15 mouse cellular contexts compared by ENCODE assay signal in the genomic region with DNA sequence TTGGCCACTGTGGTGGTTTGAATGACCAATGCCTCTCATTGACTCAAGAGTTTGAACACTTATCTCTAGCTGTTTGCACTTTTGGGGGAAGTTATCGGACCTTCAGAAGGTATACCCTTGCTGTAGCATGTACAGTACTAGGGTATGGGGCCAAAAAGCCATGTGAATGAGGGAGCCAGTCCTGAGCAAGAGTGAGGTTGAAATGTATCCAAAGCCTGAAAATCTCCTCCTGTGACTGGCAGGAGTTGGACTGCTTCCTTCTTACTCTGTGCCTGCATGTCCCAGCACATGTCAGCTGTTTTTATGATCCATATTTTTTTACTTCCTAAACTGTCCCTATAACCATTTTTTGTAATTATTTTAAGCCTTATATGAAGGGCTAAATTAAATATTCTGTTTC.
A peak's percentile ranks its signal among the peaks of the same experiment; 100 is the strongest.
DNase-seq lines count a peak whose midpoint lies in the region; TF ChIP-seq lines count a peak whose summit lies in the region.
"Had no signal": no experiment of that assay in that cellular context is flagged by ENCODE, and none has a peak within 500 bp of the region (broad histone marks: within the 10 kb centered on the region; RNA-seq: fewer than 3 reads in every experiment).

No protein-coding gene starts in this region.

- no peak for TF ChIP-seq POLR2A in brain, embryonic 14.5 days (IDR thresholded peaks at IDR 0.05; ENCODE audit: borderline replicate concordance, extremely low read depth, insufficient read depth, insufficient read length, poor library complexity, severe bottlenecking)

- peak; percentile 15 for DNase-seq in brain, embryonic 14.5 days (ENCODE audit: low read depth)
- peak; percentile 41 for DNase-seq in cerebellum, adult 11 months
- peak; percentile 84 for DNase-seq in cerebellum, adult 9-10 months
- DNase-seq in cerebellum, postnatal 36 days, result peak; percentile 45 to 61
- no peak for DNase-seq in left cerebral cortex, postnatal 25 days (ENCODE audit: low spot score in 2 of 2)
- no peak for DNase-seq in embryo, embryonic 11 days
- DNase-seq: adrenal gland, postnatal 25 days; B cell, adult 2 months; heart, adult 2 months; kidney, adult 2 months; kidney, postnatal 10 days; layer of hippocampus, postnatal 36 days; lung, embryonic 14.5 days; lung, postnatal 14 days; midbrain, embryonic 14.5 days had no signal

- intact Hi-C loops in left cerebral cortex, postnatal 25 days (cut with DNase I), result no loop called here

- TF ChIP-seq CTCF in brain, embryonic 14.5 days (IDR thresholded peaks at IDR 0.05; ENCODE audit: borderline replicate concordance, extremely low read depth, insufficient read depth, insufficient read length), result no peak

Comparison
In these comparisons a context has a peak if more than half of its experiments do, and no peak if none do; other contexts are left out.
1. DNase-seq: peak in brain, embryonic 14.5 days (single experiment), cerebellum, adult 11 months (single experiment), cerebellum, adult 9-10 months (single experiment) and cerebellum, postnatal 36 days (2 of 2); none in left cerebral cortex, postnatal 25 days (0 of 2) and embryo, embryonic 11 days (single experiment).